Mouse (Mus musculus): ENCODE results near the gene Bpifb2. TPM values are rescaled to one million over a fixed set of nuclear protein-coding genes. Genes with fewer than 3 reads are reported as not detected.

The Bpifb2 gene
- polyA plus RNA-seq, 1 experiment from 2014 or later: not detected

GRCm38 (mm10) chr2:153850351-153851029, 24.4 kb upstream of the Bpifb2 start:
- Histone ChIP-seq H3K9me3 (ENCODE audit: control insufficient read depth) (no peaks in the 10 kb centered on the region), H3K27ac (ENCODE audit: low read depth, low read length) (no peak overlapping the region), H3K4me2 (replicated peaks; ENCODE audit: low read depth) (no peak overlapping the region), H3K36me3 (ENCODE audit: control insufficient read depth, insufficient read depth) (no peaks in the 10 kb centered on the region), H3K4me3 (ENCODE audit: low read depth, low read length) (no peak overlapping the region), H3K9ac (ENCODE audit: low read depth, low read length) (no peak overlapping the region), H3K27me3 (replicated peaks; ENCODE audit: control insufficient read depth, insufficient read depth, low read length) (no peaks in the 10 kb centered on the region), H3K4me1 (replicated peaks; ENCODE audit: control insufficient read depth, insufficient read depth, low read length) (no peaks in the 10 kb centered on the region)
- no peak for ATAC-seq
- TF ChIP-seq CTCF (IDR thresholded peaks at IDR 0.05; ENCODE audit: low read depth): peak; percentile 44; the same call in 1 of the 2 replicates
- 87% methylated on average over 6 of the region's 6 CpGs for WGBS

- H3K4me2 ChIP-seq (replicated peaks; ENCODE audit: low read depth): no peak overlapping the region
- H3K9me3 ChIP-seq (ENCODE audit: control insufficient read depth): no peaks in the 10 kb centered on the region
- no peaks in the 10 kb centered on the region for H3K27me3 ChIP-seq (replicated peaks; ENCODE audit: control insufficient read depth, insufficient read depth, low read length)
- no peak overlapping the region for H3K27ac ChIP-seq (ENCODE audit: low read depth, low read length)
- H3K9ac ChIP-seq (ENCODE audit: low read depth, low read length): no peak overlapping the region
- WGBS: 51% methylated on average over 4 of the region's 4 CpGs
- no peaks in the 10 kb centered on the region for H3K36me3 ChIP-seq (ENCODE audit: control insufficient read depth, insufficient read depth)
- ATAC-seq: no peak
- TF ChIP-seq CTCF (IDR thresholded peaks at IDR 0.05; ENCODE audit: low read depth): peak; percentile 65
- no peaks in the 10 kb centered on the region for H3K4me1 ChIP-seq (replicated peaks; ENCODE audit: control insufficient read depth, insufficient read depth, low read length)
- H3K4me3 ChIP-seq (ENCODE audit: low read depth, low read length): no peak overlapping the region
These were observed 23.9 kb upstream of the Bpifb2 start for GRCm38 (mm10) chr2:153851030-153851360.

GRCm38 (mm10) chr2:153853544-153853943, 21.3 kb upstream of the Bpifb2 start:
- Histone ChIP-seq H3K4me3 (ENCODE audit: low read depth, low read length) (no peak overlapping the region), H3K9me3 (ENCODE audit: control insufficient read depth) (no peaks in the 10 kb centered on the region), H3K9ac (ENCODE audit: low read depth, low read length) (no peak overlapping the region), H3K4me2 (replicated peaks; ENCODE audit: low read depth) (no peak overlapping the region), H3K36me3 (ENCODE audit: control insufficient read depth, insufficient read depth) (no peaks in the 10 kb centered on the region), H3K27ac (ENCODE audit: low read depth, low read length) (no peak overlapping the region), H3K27me3 (replicated peaks; ENCODE audit: control insufficient read depth, insufficient read depth, low read length) (no peaks in the 10 kb centered on the region), H3K4me1 (replicated peaks; ENCODE audit: control insufficient read depth, insufficient read depth, low read length) (no peaks in the 10 kb centered on the region)
- 29% methylated on average over 5 of the region's 5 CpGs for WGBS
- ATAC-seq: no peak
- no peak for TF ChIP-seq CTCF (IDR thresholded peaks at IDR 0.05; ENCODE audit: low read depth)

- no peak for ATAC-seq
- WGBS: 78% methylated on average over 2 of the region's 2 CpGs
- no peaks in the 10 kb centered on the region for H3K9me3 ChIP-seq (ENCODE audit: control insufficient read depth)
- H3K4me3 ChIP-seq (ENCODE audit: low read depth, low read length): no peak overlapping the region
- H3K27ac ChIP-seq (ENCODE audit: low read depth, low read length): no peak overlapping the region
- no peak for TF ChIP-seq CTCF (IDR thresholded peaks at IDR 0.05; ENCODE audit: low read depth)
- H3K36me3 ChIP-seq (ENCODE audit: control insufficient read depth, insufficient read depth): no peaks in the 10 kb centered on the region
- H3K27me3 ChIP-seq (replicated peaks; ENCODE audit: control insufficient read depth, insufficient read depth, low read length): no peaks in the 10 kb centered on the region
- no peak overlapping the region for H3K9ac ChIP-seq (ENCODE audit: low read depth, low read length)
- H3K4me1 ChIP-seq (replicated peaks; ENCODE audit: control insufficient read depth, insufficient read depth, low read length): no peaks in the 10 kb centered on the region
- H3K4me2 ChIP-seq (replicated peaks; ENCODE audit: low read depth): no peak overlapping the region
These were observed 15.3 kb upstream of the Bpifb2 start for GRCm38 (mm10) chr2:153859581-153859980.

DNA sequence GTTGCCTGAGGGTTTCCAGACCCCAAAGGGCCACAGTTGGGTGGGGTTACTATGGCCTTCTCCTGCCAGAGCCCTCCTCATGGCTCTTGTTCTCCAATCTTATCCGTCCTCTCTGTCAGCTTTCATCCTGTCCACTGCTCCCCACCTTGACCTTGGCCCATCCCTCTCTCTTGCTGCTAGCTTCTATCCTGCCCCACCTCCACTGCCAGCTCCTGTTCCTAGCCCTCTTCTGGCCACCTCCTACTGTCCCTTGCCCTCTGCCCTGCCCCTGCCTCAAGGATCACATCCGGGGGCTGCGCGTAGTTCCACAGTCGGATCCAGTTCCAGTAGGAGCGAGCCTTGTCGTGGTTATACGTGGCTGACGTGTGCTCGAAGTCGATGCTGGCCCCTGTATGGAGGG, 14.5 kb upstream of the Bpifb2 start:
- Histone ChIP-seq H3K4me2 (replicated peaks; ENCODE audit: low read depth) (no peak overlapping the region), H3K4me3 (ENCODE audit: low read depth, low read length) (no peak overlapping the region), H3K9me3 (ENCODE audit: control insufficient read depth) (no peaks in the 10 kb centered on the region), H3K36me3 (ENCODE audit: control insufficient read depth, insufficient read depth) (no peaks in the 10 kb centered on the region), H3K27ac (ENCODE audit: low read depth, low read length) (no peak overlapping the region), H3K27me3 (replicated peaks; ENCODE audit: control insufficient read depth, insufficient read depth, low read length) (no peaks in the 10 kb centered on the region), H3K9ac (ENCODE audit: low read depth, low read length) (no peak overlapping the region), H3K4me1 (replicated peaks; ENCODE audit: control insufficient read depth, insufficient read depth, low read length) (no peaks in the 10 kb centered on the region)
- 89% methylated on average over 11 of the region's 11 CpGs for WGBS
- TF ChIP-seq CTCF (IDR thresholded peaks at IDR 0.05; ENCODE audit: low read depth): no peak
- ATAC-seq: no peak

- H3K9ac ChIP-seq (ENCODE audit: low read depth, low read length): no peak overlapping the region
- H3K27me3 ChIP-seq (replicated peaks; ENCODE audit: control insufficient read depth, insufficient read depth, low read length): no peaks in the 10 kb centered on the region
- TF ChIP-seq CTCF (IDR thresholded peaks at IDR 0.05; ENCODE audit: low read depth): no peak
- no peaks in the 10 kb centered on the region for H3K36me3 ChIP-seq (ENCODE audit: control insufficient read depth, insufficient read depth)
- no peaks in the 10 kb centered on the region for H3K9me3 ChIP-seq (ENCODE audit: control insufficient read depth)
- no peaks in the 10 kb centered on the region for H3K4me1 ChIP-seq (replicated peaks; ENCODE audit: control insufficient read depth, insufficient read depth, low read length)
- WGBS: 47% methylated on average over 3 of the region's 3 CpGs
- no peak for ATAC-seq
- H3K27ac ChIP-seq (ENCODE audit: low read depth, low read length): no peak overlapping the region
- H3K4me2 ChIP-seq (replicated peaks; ENCODE audit: low read depth): no peak overlapping the region
- H3K4me3 ChIP-seq (ENCODE audit: low read depth, low read length): no peak overlapping the region
These were observed 14.1 kb upstream of the Bpifb2 start for GRCm38 (mm10) chr2:153860715-153861114.

DNA sequence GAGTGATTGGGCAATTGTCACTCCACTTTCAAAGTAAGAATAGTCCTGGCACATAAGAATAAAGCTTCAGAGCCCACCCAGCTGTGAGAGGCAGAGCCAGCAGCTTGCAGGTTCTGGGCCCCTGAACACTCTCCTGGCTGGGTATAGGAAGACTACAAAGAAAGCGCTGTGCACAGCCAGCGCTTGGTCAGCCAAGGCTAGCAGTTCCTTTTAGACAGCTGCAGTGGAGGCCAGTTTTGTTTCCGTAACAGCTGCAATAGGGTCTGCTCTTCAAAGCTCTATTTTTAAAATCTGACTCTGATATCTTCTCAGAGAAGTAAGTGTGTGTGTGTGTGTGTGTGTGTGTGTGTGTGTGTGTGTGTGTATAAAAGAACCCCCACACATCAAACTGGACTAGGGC, 12.9 kb upstream of the Bpifb2 start:
- H3K36me3 ChIP-seq (ENCODE audit: control insufficient read depth, insufficient read depth): no peaks in the 10 kb centered on the region
- no peaks in the 10 kb centered on the region for H3K27me3 ChIP-seq (replicated peaks; ENCODE audit: control insufficient read depth, insufficient read depth, low read length)
- no peak for ATAC-seq
- TF ChIP-seq CTCF (IDR thresholded peaks at IDR 0.05; ENCODE audit: low read depth): no peak
- H3K9me3 ChIP-seq (ENCODE audit: control insufficient read depth): no peaks in the 10 kb centered on the region
- H3K4me1 ChIP-seq (replicated peaks; ENCODE audit: control insufficient read depth, insufficient read depth, low read length): no peaks in the 10 kb centered on the region
- H3K27ac ChIP-seq (ENCODE audit: low read depth, low read length): no peak overlapping the region
- WGBS: 86% methylated on average over 3 of the region's 3 CpGs
- H3K4me2 ChIP-seq (replicated peaks; ENCODE audit: low read depth): no peak overlapping the region
- H3K4me3 ChIP-seq (ENCODE audit: low read depth, low read length): no peak overlapping the region
- no peak overlapping the region for H3K9ac ChIP-seq (ENCODE audit: low read depth, low read length)

All from intestine, postnatal 0 days (tissue).